Mouse (Mus musculus) embryonic fibroblast, embryonic 13.5 days (primary cell): ENCODE data around the gene Nr1h2. TPM values are rescaled to one million over a fixed set of nuclear protein-coding genes. Genes with fewer than 3 reads are reported as not detected.

ENCODE experiments used
- H3K27ac ChIP-seq: 2 replicates; pipeline ENCODE4 v1.5.1; 2012; ENCODE audit warnings: low read length, control low read depth, inconsistent platforms; ENCODE audit not compliant: insufficient read depth
- H3K4me1 ChIP-seq: 2 replicates; pipeline ENCODE4 v1.6.1; 2011; ENCODE audit warnings: low read length; ENCODE audit not compliant: control insufficient read depth, insufficient read depth
- H3K4me3 ChIP-seq: 2 replicates; pipeline ENCODE4 v1.5.1; 2011; ENCODE audit warnings: mild to moderate bottlenecking, control low read depth, low read length; ENCODE audit not compliant: insufficient read depth
- CTCF ChIP-seq: IDR thresholded peaks from 2 replicates; pipeline ENCODE4 v1.5.1; 2011; ENCODE audit warnings: mild to moderate bottlenecking, control low read depth, low read length, moderate library complexity, borderline replicate concordance; ENCODE audit not compliant: insufficient read depth
- POLR2A ChIP-seq: IDR thresholded peaks from 2 replicates; pipeline ENCODE4 v1.6.1; 2011; ENCODE audit warnings: low read depth, mild to moderate bottlenecking, control low read depth, low read length, moderate library complexity
- polyA plus RNA-seq: library from polyadenylated mRNA; stranded (reverse); fragments of >200 nt; gene quantifications from 2 replicates; pipeline ENCODE4 v1.2.4, GENCODE M21; 2011; ENCODE audit warnings: low read depth; ENCODE audit not compliant: missing spikeins, insufficient read length

Gene Nr1h2
- polyA plus RNA-seq: 55.1 and 58.4 TPM in 2 replicates

DNA sequence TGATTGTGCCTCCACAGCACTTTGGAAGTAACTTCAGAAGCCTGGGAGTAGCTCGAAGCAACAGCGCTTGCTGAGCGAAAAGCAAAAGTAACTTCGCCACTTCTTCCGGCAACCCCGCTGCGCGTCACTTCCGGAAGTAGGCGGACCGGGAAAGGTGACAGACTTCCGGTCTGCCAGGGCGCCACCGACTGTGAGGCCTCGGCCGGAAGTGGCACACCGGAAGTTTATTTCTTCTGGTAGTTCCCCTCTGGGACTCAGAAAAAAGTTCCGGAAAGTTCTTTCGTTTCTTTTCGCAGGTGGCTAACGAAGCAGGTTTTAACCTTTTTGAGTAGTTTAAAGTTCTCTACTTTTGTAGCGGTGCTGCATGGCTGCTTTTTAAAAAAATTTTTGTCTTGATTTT lies at the start of gene Nr1h2:
TSS of gene Nr1h2 (minus strand) at position 126 of the 400 bp plus-strand sequence.
- no peak for TF ChIP-seq CTCF
- peak; percentile 59 for TF ChIP-seq POLR2A
- H3K27ac ChIP-seq: peak within 1 kb of the TSS; percentile 91
- H3K4me3 ChIP-seq: peak within 1 kb of the TSS; percentile 92
- H3K4me1 ChIP-seq: no peaks in the 10 kb centered on the region

DNA sequence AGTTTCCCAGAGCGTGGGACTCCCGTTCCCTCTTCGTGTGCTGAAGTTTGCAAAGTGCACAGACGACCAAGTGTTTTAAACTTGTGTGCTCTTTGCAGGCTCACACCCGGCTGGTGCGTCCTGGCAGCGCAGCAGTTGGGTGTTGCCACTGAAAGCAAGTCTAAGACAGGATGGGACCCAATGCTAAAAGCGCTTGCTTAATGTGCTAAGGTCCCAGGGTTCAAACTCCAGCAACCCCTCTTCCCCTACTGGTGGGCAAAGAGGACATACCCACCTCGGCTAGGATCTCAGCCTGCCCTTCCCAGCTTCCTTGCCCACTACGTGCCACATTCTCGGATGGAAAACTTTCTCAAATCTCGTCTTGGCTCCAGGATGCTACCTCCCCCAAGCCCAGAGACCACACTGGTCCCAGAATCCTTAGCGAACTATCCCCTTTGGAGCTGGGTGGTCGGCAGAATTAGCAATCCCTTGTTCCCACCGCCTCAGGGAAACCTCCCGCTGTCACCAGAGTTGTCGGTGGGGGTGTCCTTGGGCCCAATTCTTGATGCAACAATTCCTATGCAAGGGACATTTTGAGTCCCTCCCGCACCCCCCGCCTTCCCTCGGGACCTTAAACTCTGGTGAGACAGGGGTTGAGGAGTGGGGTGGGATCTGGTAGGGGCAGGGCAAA lies 49.6 kb upstream of the Nr1h2 start:
- Histone ChIP-seq H3K4me3 (no peak overlapping the region), H3K27ac (no peak overlapping the region), H3K4me1 (no peaks in the 10 kb centered on the region)
- TF ChIP-seq POLR2A (no peak), CTCF (no peak)

DNA sequence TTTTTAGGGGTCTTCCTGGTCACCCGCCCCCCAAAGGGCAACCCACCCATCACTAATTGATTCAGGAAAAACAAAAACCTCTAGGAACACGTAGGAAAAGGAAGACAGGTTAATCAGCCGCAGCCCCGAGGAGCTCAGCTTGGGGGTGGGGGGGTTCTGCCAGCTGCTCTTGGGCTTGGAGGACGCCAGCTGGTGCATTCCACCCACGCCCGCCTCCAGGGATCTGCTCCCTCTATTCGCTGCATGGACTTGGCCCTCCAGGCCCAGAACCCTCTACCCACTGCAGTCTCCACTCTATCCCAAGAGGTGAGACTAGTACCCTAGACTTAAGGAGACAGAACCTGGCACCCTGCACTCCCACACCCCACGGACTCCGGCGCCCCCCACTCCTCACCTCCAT lies 48.7 kb upstream of the Nr1h2 start:
- no peak overlapping the region for H3K4me3 ChIP-seq
- TF ChIP-seq CTCF (no peak), POLR2A (no peak)
- no peak overlapping the region for H3K27ac ChIP-seq

DNA sequence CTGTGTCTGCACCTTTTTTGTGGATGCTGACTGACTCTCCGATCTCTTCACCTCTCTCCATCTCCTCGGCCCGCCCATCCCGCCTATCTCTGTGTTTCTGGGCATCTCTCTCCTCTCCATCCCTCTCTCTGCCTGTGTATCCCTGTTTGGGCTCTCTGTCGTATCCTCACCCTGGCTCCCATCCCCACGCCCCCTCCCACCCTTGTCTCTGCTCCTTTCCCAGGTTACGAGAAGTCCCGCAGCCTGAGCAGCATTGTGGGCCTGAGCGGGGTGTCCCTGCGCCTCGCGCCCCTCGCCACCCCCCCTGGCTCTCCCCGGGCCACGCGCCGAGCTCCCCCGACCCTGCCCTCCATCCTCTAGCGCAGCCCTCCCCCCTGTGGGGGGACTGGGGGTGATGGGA lies 47.9 kb upstream of the Nr1h2 start:
- TF ChIP-seq POLR2A (no peak), CTCF (no peak)
- Histone ChIP-seq H3K4me3 (no peak overlapping the region), H3K27ac (no peak overlapping the region), H3K4me1 (no peaks in the 10 kb centered on the region)

More for the DNA sequence above, 48.7 kb upstream of the Nr1h2 start:
- H3K4me1 ChIP-seq: no peaks in the 10 kb centered on the region

DNA sequence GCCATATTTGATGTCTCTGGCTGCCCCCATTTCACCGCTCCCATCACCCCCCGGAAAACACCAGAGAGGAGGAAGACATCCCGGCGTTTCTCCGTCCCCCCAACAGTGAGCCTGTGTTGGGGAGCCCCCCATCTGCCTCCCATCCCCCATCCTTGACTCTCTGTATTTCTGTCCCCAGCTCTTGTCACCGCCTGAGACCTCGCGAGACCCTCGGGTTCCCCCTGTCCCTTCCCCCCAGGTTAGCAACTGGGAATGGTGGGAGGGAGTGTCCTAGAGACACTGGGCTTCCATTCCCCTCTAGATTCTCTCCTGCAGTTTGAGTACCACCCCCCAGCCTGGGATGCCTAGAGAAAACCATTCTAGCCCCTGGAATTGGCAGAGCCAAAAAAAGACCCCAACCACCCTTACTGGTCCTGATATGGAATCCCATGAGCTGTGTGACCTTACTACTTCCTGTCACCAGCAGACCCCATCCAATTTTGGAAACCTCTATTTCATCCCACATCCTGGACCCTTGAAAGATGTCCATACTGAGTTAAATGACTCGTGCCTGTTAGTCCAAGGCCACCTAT lies 47.0 kb upstream of the Nr1h2 start:
- TF ChIP-seq POLR2A (no peak), CTCF (no peak)
- H3K4me3 ChIP-seq: no peak overlapping the region
- no peak overlapping the region for H3K27ac ChIP-seq
- no peaks in the 10 kb centered on the region for H3K4me1 ChIP-seq

DNA sequence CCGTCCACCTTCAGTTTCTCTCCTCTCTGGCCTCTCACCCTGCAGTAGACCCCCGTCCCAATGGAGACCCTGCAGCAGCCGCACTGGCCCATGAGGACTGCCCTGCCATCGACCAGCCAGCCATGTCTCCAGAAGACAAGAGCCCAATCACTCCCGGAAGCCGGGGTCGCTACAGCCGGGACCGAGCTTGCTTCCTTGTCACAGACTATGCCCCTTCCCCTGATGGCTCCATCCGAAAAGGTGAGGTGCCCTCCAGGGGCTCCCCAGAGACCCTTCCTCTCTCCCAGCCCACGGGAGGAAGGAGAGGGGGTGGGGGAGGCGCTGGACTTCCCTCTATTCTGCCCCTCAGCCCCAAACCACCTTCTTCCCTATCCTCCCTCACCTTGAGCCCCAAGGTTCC lies 44.6 kb upstream of the Nr1h2 start:
- Histone ChIP-seq H3K4me3 (no peak overlapping the region), H3K4me1 (no peaks in the 10 kb centered on the region), H3K27ac (no peak overlapping the region)
- TF ChIP-seq POLR2A (no peak), CTCF (no peak)

DNA sequence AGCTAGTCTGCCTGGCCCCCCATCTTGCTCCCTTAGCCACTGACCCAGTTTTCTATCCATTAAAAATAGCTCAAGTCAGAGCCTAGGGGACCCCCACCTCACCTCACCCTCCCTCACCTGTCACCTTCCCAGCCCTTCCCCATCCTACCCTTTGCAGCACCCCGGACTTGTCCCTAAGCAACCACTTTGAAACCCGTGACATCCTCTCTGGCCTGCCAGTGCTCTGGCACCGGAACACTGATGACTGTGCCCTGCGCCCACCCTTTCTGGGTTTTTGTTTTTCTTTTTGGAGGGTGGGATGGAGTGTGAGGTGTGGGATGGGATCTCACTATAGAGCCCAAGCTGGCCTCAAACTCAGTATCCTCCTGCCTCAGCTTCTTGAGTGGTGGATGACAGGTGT lies 43.9 kb upstream of the Nr1h2 start:
- Histone ChIP-seq H3K27ac (no peak overlapping the region), H3K4me3 (no peak overlapping the region), H3K4me1 (no peaks in the 10 kb centered on the region)
- no peak for TF ChIP-seq POLR2A

DNA sequence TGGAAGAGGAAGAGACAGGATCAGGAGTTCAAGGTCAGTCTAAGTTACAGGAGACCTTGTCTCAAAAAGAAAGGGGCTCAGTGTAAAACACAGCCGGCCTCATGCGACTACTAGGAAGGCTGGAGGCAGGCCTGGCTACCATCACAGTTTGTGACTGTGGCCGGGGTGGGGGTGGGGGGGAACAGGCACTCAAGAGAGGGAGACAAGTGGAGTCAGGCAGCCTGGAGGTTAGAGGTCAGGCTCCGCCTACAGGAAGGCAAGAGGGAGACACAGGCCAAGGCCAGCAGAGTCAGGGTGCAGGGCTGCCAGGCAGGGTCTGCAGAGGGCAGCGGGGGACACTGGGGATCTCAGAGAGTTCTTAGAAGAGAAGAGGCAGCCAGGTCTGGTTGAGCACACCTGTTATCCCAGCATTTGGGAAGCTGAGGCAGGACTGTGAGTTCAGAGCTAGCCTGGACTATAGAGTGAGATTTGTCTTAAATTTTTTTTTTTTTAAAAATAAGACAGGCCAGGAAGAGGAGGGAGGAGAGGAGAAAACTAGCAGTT lies 43.3 kb upstream of the Nr1h2 start:
- Histone ChIP-seq H3K27ac (no peak overlapping the region), H3K4me3 (no peak overlapping the region), H3K4me1 (no peaks in the 10 kb centered on the region)
- TF ChIP-seq CTCF: no peak
- no peak for TF ChIP-seq POLR2A

DNA sequence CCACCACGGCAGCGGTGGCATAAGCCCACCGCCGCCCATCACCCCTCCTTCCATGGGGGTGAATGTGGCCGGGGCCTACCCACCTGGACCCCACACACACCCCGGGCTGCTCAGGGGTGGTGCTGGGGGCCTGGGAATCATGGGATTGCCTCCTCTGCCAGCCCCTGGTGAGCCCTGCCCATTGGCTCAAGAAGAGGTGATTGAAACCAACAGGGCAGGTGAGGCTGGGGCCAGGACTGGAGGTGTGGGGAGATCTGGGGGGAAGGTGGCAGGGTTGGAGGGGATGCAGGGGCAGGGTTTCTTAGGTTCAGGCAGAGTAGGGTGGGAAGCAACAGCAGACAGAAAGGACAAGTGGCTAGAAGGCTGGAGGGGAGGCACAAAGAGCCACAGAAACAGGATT lies 42.3 kb upstream of the Nr1h2 start:
- Histone ChIP-seq H3K4me3 (no peak overlapping the region), H3K4me1 (no peaks in the 10 kb centered on the region), H3K27ac (no peak overlapping the region)
- TF ChIP-seq CTCF (no peak), POLR2A (no peak)

DNA sequence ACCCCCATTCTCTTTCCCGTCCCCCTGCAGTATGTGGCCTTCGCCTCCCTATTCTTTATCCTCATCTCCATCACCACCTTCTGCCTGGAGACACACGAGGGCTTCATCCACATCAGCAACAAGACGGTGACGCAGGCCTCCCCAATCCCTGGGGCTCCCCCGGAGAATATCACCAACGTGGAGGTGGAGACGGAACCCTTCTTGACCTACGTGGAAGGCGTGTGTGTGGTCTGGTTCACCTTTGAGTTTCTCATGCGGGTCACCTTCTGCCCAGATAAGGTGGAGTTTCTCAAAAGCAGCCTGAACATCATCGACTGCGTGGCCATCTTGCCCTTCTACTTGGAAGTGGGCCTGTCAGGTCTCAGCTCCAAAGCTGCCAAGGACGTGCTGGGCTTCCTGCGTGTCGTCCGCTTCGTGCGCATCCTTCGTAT lies 41.4 kb upstream of the Nr1h2 start:
- no peak for TF ChIP-seq CTCF
- no peak for TF ChIP-seq POLR2A
- Histone ChIP-seq H3K4me3 (no peak overlapping the region), H3K4me1 (no peaks in the 10 kb centered on the region), H3K27ac (no peak overlapping the region)
